Mouse (Mus musculus): ENCODE results near the gene Ccl6. TPM values are rescaled to one million over a fixed set of nuclear protein-coding genes. Genes with fewer than 3 reads are reported as not detected.

Gene Ccl6
- 0.62 TPM for polyA plus RNA-seq (2017; shearing (Covaris generic))

GRCm38 (mm10) chr11:83592853-83593252 is at the start of gene Ccl6:
Ccl6 (minus strand) TSS chr11:83593087.

GRCm38 (mm10) chr11:83578186-83578760 is 14.6 kb downstream of the Ccl6 start, which contains the start of gene Ccl9:
Ccl9 (minus strand) TSS chr11:83578636.

Other genes with a start within 250 kb of the Ccl6 start
- not detected for gene Rasl10b, start 183.9 kb downstream of the Ccl6 start, polyA plus RNA-seq (2017; shearing (Covaris generic))
- gene Gas2l2, start 163.6 kb downstream of the Ccl6 start, polyA plus RNA-seq (2017; shearing (Covaris generic)), result not detected
- gene 1700020L24Rik, start 155.4 kb downstream of the Ccl6 start, polyA plus RNA-seq (2017; shearing (Covaris generic)), result 2.7 TPM
- not detected for gene Mmp28, start 130.0 kb downstream of the Ccl6 start, polyA plus RNA-seq (2017; shearing (Covaris generic))
- gene Taf15, start 120.0 kb downstream of the Ccl6 start, polyA plus RNA-seq (2017; shearing (Covaris generic)), result 18.0 TPM
- 0.30 TPM for gene Heatr9, start 70.9 kb downstream of the Ccl6 start, polyA plus RNA-seq (2017; shearing (Covaris generic))
- 149 TPM for gene Ccl5, start 62.6 kb downstream of the Ccl6 start, polyA plus RNA-seq (2017; shearing (Covaris generic))
- not detected for gene Ccl9, start 14.5 kb downstream of the Ccl6 start, polyA plus RNA-seq (2017; shearing (Covaris generic))
- not detected for gene Rpl9-ps1, start 52.5 kb upstream of the Ccl6 start, polyA plus RNA-seq (2017; shearing (Covaris generic))
- 0.78 TPM for gene Ccl3, start 56.3 kb upstream of the Ccl6 start, polyA plus RNA-seq (2017; shearing (Covaris generic))
- gene Ccl4, start 69.5 kb upstream of the Ccl6 start, polyA plus RNA-seq (2017; shearing (Covaris generic)), result 7.7 TPM
- gene Wfdc17, start 110.9 kb upstream of the Ccl6 start, polyA plus RNA-seq (2017; shearing (Covaris generic)), result 1.4 TPM
- gene Wfdc18, start 115.9 kb upstream of the Ccl6 start, polyA plus RNA-seq (2017; shearing (Covaris generic)), result not detected
- gene Wfdc21, start 153.9 kb upstream of the Ccl6 start, polyA plus RNA-seq (2017; shearing (Covaris generic)), result not detected
- gene Heatr6, start 160.6 kb upstream of the Ccl6 start, polyA plus RNA-seq (2017; shearing (Covaris generic)), result 45.3 TPM